Mouse (Mus musculus) lung, postnatal 0 days (tissue): Measurements from ENCODE around the gene Gm28230. TPM values are rescaled to one million over a fixed set of nuclear protein-coding genes. Genes with fewer than 3 reads are reported as not detected.

Experiments
- ATAC-seq: fragments of 200-750 bp; cut with Nextera tagmentation; 2 replicates; pipeline ENCODE4 v1.8.0; 2017; ENCODE audit warnings: moderate library complexity
- DNase-seq: peaks from one replicate; pipeline ENCODE4 v3.0.0-alpha.2; 2016; ENCODE audit warnings: low spot score
- H3K27ac ChIP-seq: fragments of 300-500 bp; sonication (generic); 2 replicates; pipeline ENCODE4 v1.5.1; 2014; ENCODE audit warnings: antibody characterized with exemption, mild to moderate bottlenecking, low read length, mixed read lengths
- H3K27me3 ChIP-seq: fragments of 300-500 bp; sonication (generic); replicated peaks from 2 replicates; pipeline ENCODE4 v1.6.1; 2014; ENCODE audit warnings: low read length, mixed read lengths; ENCODE audit not compliant: insufficient read depth
- H3K36me3 ChIP-seq: fragments of 300-500 bp; sonication (generic); 2 replicates; pipeline ENCODE4 v1.6.1; 2014; ENCODE audit warnings: low read length, mixed read lengths; ENCODE audit not compliant: insufficient read depth
- H3K4me1 ChIP-seq: fragments of 300-500 bp; sonication (generic); 2 replicates; pipeline ENCODE4 v1.6.1; 2014; ENCODE audit warnings: antibody characterized with exemption, low read depth, low read length, mixed read lengths; ENCODE audit not compliant: insufficient read depth
- H3K4me2 ChIP-seq: fragments of 300-500 bp; sonication (generic); replicated peaks from 2 replicates; pipeline ENCODE4 v1.6.1; 2014; ENCODE audit warnings: low read depth, mild to moderate bottlenecking, low read length, moderate library complexity, mixed read lengths
- H3K4me3 ChIP-seq: fragments of 300-500 bp; sonication (generic); 2 replicates; pipeline ENCODE4 v1.5.1; 2014; ENCODE audit warnings: low read depth, low read length
- H3K9ac ChIP-seq: fragments of 300-500 bp; sonication (generic); replicated peaks from 2 replicates; pipeline ENCODE4 v1.6.1; 2014; ENCODE audit warnings: low read depth, mild to moderate bottlenecking
- H3K9me3 ChIP-seq: fragments of 300-500 bp; sonication (generic); 2 replicates; pipeline ENCODE4 v1.6.1; 2016; ENCODE audit warnings: low read length, mixed read lengths
- CTCF ChIP-seq: IDR thresholded peaks from 2 replicates; pipeline ENCODE4 v1.5.1; 2016; ENCODE audit warnings: antibody characterized with exemption, mild to moderate bottlenecking
- EP300 ChIP-seq: IDR thresholded peaks from 2 replicates; pipeline ENCODE4 v1.6.1; 2016; ENCODE audit warnings: antibody characterized with exemption, mild to moderate bottlenecking, control low read depth
- WGBS: fragments of 180-500 bp; shearing (Covaris S2); extraction: QIAGEN DNeasy Blood & Tissue Kit; methylation state at CpG from one replicate; pipeline ENCODE4 v1.1.7; 2014; 5-methylcytosine and 5-hydroxymethylcytosine counted together
- polyA plus RNA-seq: library from polyadenylated mRNA; unstranded; fragments of >200 nt; fragmentation: Nextera tagmentation; extraction: Ambion mirVana; gene quantifications from 2 replicates; pipeline ENCODE4 v1.2.1, GENCODE M21; 2015

Gene Gm28230
- polyA plus RNA-seq, 1 experiment from 2014 or later: not detected

DNA sequence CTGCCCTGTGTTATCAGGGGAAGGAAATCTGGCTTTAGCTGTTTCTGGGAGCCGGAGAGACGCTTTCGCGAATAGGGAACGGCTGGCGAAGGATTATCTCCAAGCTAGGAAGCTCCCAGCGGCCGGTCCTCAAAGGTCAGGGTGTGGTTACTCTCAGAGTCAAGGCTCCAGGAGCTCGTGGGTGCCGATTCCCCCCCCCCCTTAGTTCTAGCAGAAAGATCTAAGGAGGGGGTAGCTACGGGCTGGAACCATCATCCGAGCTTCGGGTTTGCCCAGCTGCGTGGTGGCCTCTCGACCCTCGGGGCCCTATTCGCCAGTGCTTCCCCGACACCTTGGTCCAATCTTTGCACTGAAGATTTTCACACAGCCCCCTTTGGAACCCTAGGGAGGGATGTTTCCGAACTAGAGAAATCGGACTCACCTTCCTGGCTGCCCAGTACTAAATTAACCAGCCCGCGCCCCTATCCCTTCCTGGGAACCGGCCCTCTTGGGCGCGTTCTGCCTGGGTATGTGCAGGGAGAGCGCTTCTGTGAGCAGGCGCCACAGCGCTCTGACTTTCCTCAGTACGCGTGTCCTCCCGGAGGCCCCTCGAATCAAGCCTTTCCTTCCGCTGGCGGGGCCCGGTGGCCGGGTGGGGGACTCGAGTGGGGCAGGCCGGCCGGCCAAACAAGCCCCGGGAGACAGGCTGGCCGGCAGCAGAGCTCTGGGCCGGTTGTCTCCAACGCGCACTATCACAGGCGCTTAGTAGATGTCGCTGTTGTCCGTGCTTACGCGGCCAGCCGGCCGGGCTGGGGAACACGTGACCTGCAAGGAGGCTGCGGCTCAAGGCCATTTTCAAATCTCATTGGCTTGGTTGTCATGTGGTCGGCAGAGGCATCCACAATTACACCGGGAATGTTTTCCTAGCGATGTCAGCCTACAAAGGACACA, 35.2 kb upstream of the Gm28230 start, which contains the start of gene Hoxd10:
TSS of gene Hoxd10 (plus strand) at position 903 of the 930 bp plus-strand sequence.
- Histone ChIP-seq H3K36me3 (no peaks in the 10 kb centered on the region), H3K4me1 (no peaks in the 10 kb centered on the region), H3K9ac (no peak within 1 kb of the TSS), H3K27me3 (peaks cover 95% of the 10 kb centered on the region), H3K4me3 (no peak within 1 kb of the TSS), H3K4me2 (no peak within 1 kb of the TSS), H3K9me3 (no peaks in the 10 kb centered on the region), H3K27ac (no peak within 1 kb of the TSS)
- TF ChIP-seq EP300 (no peak), CTCF (peak; percentile 56)
- WGBS: 3% methylated on average over 46 of the region's 56 CpGs
- peak; percentile 68 for ATAC-seq
- DNase-seq: peak; percentile 60

DNA sequence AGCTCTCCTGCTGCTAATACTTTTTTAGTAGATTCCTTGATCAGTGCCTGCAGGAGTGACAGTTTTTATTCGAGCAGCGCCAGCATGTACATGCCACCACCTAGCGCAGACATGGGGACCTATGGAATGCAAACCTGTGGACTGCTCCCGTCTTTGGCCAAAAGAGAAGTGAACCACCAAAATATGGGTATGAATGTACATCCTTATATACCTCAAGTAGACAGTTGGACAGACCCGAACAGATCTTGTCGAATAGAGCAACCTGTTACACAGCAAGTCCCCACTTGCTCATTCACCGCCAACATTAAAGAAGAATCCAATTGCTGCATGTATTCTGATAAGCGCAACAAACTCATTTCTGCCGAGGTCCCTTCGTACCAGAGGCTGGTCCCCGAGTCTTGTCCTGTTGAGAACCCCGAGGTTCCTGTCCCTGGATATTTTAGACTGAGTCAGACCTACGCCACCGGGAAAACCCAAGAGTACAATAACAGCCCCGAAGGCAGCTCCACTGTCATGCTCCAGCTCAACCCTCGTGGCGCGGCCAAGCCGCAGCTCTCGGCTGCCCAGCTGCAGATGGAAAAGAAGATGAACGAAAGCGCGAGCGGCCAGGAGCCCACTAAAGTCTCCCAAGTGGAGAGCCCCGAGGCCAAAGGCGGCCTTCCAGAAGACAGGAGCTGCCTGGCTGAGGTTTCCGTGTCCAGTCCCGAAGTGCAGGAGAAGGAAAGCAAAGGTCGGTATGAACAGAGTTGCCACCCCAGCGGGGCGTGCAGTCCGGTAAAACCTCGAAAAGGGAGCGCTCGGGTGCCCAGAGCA, 34.3 kb upstream of the Gm28230 start:
- TF ChIP-seq CTCF: no peak
- no peak for TF ChIP-seq EP300
- no peaks in the 10 kb centered on the region for H3K36me3 ChIP-seq
- 4% methylated on average over 35 of the region's 35 CpGs for WGBS
- H3K4me1 ChIP-seq: no peaks in the 10 kb centered on the region
- H3K4me3 ChIP-seq: no peak overlapping the region
- H3K9ac ChIP-seq: no peak overlapping the region
- H3K4me2 ChIP-seq: no peak overlapping the region
- no peak for DNase-seq
- H3K9me3 ChIP-seq: no peaks in the 10 kb centered on the region
- ATAC-seq: no peak
- H3K27me3 ChIP-seq: peaks cover 95% of the 10 kb centered on the region
- H3K27ac ChIP-seq: no peak overlapping the region

DNA sequence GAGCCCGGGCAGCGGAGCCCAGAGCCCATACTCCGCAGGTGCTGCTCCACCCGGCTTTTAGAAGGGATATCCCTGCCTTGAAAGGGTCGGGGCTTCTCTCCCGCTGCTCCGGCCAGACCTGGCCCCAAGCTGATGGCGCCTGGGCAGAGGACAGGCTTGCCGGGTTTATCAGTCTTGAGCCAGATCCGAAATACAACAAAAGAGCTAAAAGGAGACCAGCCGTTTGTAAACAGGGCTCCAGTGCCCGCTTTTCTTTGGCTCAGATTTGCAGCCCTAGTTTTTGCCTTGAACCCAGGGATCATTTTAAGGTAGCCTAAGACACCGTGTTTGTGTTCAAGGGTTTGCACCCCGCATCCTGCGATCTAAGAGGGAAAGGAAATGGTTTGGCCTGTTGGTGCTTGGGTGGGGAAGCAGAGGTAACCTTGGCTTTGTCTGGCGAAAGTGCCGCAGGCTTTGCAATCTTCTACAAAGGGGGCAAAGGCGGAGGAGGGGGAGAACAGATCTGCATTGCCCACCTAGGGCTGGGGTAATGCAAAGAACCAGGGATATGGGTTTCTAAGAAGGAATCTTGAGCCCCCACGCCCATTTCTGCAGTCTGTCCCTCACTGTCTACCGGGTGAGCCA, 33.6 kb upstream of the Gm28230 start:
- ATAC-seq: no peak
- no peak overlapping the region for H3K9ac ChIP-seq
- WGBS: under 1% methylated on average over 20 of the region's 20 CpGs
- no peak overlapping the region for H3K4me3 ChIP-seq
- no peak for DNase-seq
- no peaks in the 10 kb centered on the region for H3K36me3 ChIP-seq
- peaks cover 95% of the 10 kb centered on the region for H3K27me3 ChIP-seq
- TF ChIP-seq CTCF: no peak
- no peak for TF ChIP-seq EP300
- 0 out of 2 replicates have a peak, but pooled peaks cover 5% of the 10 kb centered on the region for H3K4me1 ChIP-seq
- H3K9me3 ChIP-seq: no peaks in the 10 kb centered on the region
- no peak overlapping the region for H3K27ac ChIP-seq
- H3K4me2 ChIP-seq: no peak overlapping the region

DNA sequence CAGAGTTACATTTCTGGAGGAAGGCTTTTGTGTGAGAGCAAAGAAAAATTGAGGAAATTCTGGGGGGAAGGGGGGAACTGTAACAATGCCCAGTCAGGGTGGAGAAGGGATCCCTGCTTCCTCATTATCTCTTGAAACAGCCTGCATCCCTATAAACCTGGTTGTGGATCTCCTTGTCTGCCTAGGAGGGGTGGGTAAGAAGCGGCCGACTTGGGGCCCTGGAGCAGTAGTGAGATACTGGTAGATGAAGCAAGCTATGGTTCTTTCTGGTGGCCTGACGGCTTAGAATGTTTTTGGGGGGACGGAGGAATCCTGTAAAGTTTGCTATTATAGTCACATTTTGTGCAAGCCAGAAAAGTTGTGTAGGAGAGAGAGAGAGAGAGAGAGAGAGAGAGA, 33.1 kb upstream of the Gm28230 start:
- no peak for DNase-seq
- ATAC-seq: no peak
- Histone ChIP-seq H3K9ac (no peak overlapping the region), H3K27me3 (peaks cover 95% of the 10 kb centered on the region), H3K4me1 (0 out of 2 replicates have a peak, but pooled peaks cover 5% of the 10 kb centered on the region), H3K36me3 (no peaks in the 10 kb centered on the region), H3K4me2 (no peak overlapping the region), H3K9me3 (no peaks in the 10 kb centered on the region), H3K4me3 (no peak overlapping the region), H3K27ac (no peak overlapping the region)
- TF ChIP-seq EP300 (no peak), CTCF (no peak)
- WGBS: 13% methylated on average over 4 of the region's 4 CpGs

DNA sequence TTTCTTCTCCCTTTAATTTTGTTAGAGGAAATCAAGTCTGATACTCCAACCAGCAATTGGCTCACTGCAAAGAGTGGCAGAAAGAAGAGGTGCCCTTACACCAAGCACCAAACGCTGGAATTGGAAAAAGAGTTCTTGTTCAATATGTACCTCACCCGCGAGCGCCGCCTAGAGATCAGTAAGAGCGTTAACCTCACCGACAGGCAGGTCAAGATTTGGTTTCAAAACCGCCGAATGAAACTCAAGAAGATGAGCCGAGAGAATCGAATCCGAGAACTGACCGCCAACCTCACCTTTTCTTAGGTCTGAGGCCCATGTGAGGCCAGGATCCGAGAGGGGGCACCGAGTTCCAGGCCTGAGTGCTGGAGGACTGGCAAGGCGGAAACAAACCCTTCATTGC, 32.5 kb upstream of the Gm28230 start:
- WGBS: 3% methylated on average over 16 of the region's 16 CpGs
- TF ChIP-seq EP300 (no peak), CTCF (peak; percentile 53)
- Histone ChIP-seq H3K27me3 (peaks cover 95% of the 10 kb centered on the region), H3K4me3 (no peak overlapping the region), H3K9ac (no peak overlapping the region), H3K9me3 (no peaks in the 10 kb centered on the region), H3K27ac (no peak overlapping the region), H3K4me1 (0 out of 2 replicates have a peak, but pooled peaks cover 5% of the 10 kb centered on the region), H3K4me2 (no peak overlapping the region), H3K36me3 (no peaks in the 10 kb centered on the region)
- no peak for ATAC-seq
- no peak for DNase-seq

DNA sequence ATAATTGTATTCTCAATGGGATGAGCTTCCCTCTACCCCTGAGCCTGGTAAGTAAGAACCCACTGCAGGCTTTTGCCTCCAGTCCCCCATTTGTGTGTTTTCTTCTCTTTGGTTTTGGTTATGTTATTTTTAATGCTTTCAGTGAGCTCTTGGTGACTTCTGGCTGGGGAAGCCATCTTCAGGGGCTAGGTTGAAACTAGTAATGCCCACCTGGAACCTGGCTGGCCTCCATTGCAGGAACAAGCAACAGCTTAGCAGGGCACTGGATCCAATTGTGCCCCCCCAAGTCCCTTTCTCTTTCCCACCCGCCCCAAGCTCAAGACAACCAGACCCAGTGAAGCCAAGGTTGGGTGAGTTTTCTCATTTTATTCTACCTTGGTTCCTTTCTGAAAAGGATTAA, 31.1 kb upstream of the Gm28230 start:
- TF ChIP-seq CTCF (no peak), EP300 (no peak)
- DNase-seq (no peak), ATAC-seq (no peak)
- no peak overlapping the region for H3K9ac ChIP-seq
- no peak overlapping the region for H3K4me3 ChIP-seq
- H3K4me2 ChIP-seq: no peak overlapping the region
- 9% methylated on average over 1 of the region's 1 CpGs for WGBS
- no peaks in the 10 kb centered on the region for H3K9me3 ChIP-seq
- H3K4me1 ChIP-seq: 0 out of 2 replicates have a peak, but pooled peaks cover 5% of the 10 kb centered on the region
- no peak overlapping the region for H3K27ac ChIP-seq
- no peaks in the 10 kb centered on the region for H3K36me3 ChIP-seq
- peaks cover 97% of the 10 kb centered on the region for H3K27me3 ChIP-seq
